Mouse (Mus musculus): ENCODE measurements around the gene Aldh3a2.
A peak's percentile ranks its signal among the peaks of the same experiment; 100 is the strongest.

- TF ChIP-seq POLR2A (IDR thresholded peaks at IDR 0.05; ENCODE audit: low read depth, low read length): no peak
- TF ChIP-seq CTCF (IDR thresholded peaks at IDR 0.05; ENCODE audit: extremely low read depth, insufficient read depth, insufficient read length, insufficient replicate concordance): peak; percentile 23; the same call in 1 of the 2 replicates
Observed at GRCm38 (mm10) chr11:61231329-61231728, 35.9 kb downstream of the Aldh3a2 start.
